Mouse (Mus musculus) granulocyte monocyte progenitor cell, adult 5-6 weeks (primary cell): ENCODE data around the gene Lin37. TPM values are rescaled to one million over a fixed set of nuclear protein-coding genes. Genes with fewer than 3 reads are reported as not detected.

ENCODE experiments used
- ATAC-seq: replicated peaks from 2 replicates; pipeline ENCODE4 v1.8.0; 2016; ENCODE audit warnings: mild to moderate bottlenecking, moderate TSS enrichment, inconsistent platforms; ENCODE audit not compliant: poor library complexity, severe bottlenecking
- total RNA-seq, 2 experiments: library from RNA; stranded (forward) in 1 of 2; stranded (reverse) in 1 of 2; fragments of 200-712, 200-1000 nt in 1 of 2; fragments of >200 nt in 1 of 2; fragmentation: Nextera tagmentation in 1 of 2; gene quantifications; 2 replicates each; pipeline ENCODE4 v1.2.3; 2014 to 2017

Lin37 gene
- total RNA-seq, 2 experiments from 2014 or later, result 23.5 to 96.9 TPM

GRCm38 (mm10) chr7:30553810-30554584 lies 5.6 kb downstream of the Lin37 start:
- ATAC-seq, result no peak

GRCm38 (mm10) chr7:30553021-30553589 lies 6.5 kb downstream of the Lin37 start:
- ATAC-seq, result 0 out of 2 replicates have a peak, but pooled peaks have one; percentile 12

GRCm38 (mm10) chr7:30552102-30553020 lies 7.3 kb downstream of the Lin37 start, which contains the start of the genes Hspb6 and Proser3:
TSS of gene Hspb6 (plus strand) at chr7:30552178.
TSS of gene Proser3 (minus strand) at chr7:30552299.
- peak; percentile 86 for ATAC-seq

- peak; percentile 47 for ATAC-seq
Measured at GRCm38 (mm10) chr7:30551445-30552101, 8.1 kb downstream of the Lin37 start.

GRCm38 (mm10) chr7:30550603-30551002 lies 9.0 kb downstream of the Lin37 start:
- no peak for ATAC-seq

- ATAC-seq, result no peak
Measured at GRCm38 (mm10) chr7:30549880-30550279, 9.8 kb downstream of the Lin37 start.

GRCm38 (mm10) chr7:30544327-30544726 lies 15.3 kb downstream of the Lin37 start:
- no peak for ATAC-seq

- no peak for ATAC-seq
Measured at GRCm38 (mm10) chr7:30540572-30540971, 19.1 kb downstream of the Lin37 start.

GRCm38 (mm10) chr7:30534633-30535577 lies 24.7 kb downstream of the Lin37 start, which contains the start of gene Arhgap33:
TSS of gene Arhgap33 (minus strand) at chr7:30535060.
- peak; percentile 90 for ATAC-seq

GRCm38 (mm10) chr7:30533941-30534632 lies 25.6 kb downstream of the Lin37 start:
- no peak for ATAC-seq

GRCm38 (mm10) chr7:30532931-30533330 lies 26.7 kb downstream of the Lin37 start:
- ATAC-seq, result no peak

- ATAC-seq, result no peak
Measured at GRCm38 (mm10) chr7:30531291-30531815, 28.3 kb downstream of the Lin37 start.

- no peak; the same call in 1 of the 2 replicates for ATAC-seq
Measured at GRCm38 (mm10) chr7:30526981-30527380, 32.7 kb downstream of the Lin37 start.

- ATAC-seq, result no peak
Measured at GRCm38 (mm10) chr7:30526399-30526798, 33.2 kb downstream of the Lin37 start.

- ATAC-seq, result no peak
Measured at GRCm38 (mm10) chr7:30525954-30526353, 33.7 kb downstream of the Lin37 start.

GRCm38 (mm10) chr7:30524487-30524886 lies 35.2 kb downstream of the Lin37 start:
- ATAC-seq, result no peak

GRCm38 (mm10) chr7:30522871-30523270 lies 36.8 kb downstream of the Lin37 start:
- ATAC-seq, result no peak

GRCm38 (mm10) chr7:30520856-30521255 lies 38.8 kb downstream of the Lin37 start:
- ATAC-seq, result no peak
